Mouse (Mus musculus) limb, embryonic 14.5 days (tissue): ENCODE measurements at regions not wholly inside any gene's neighbourhood (a gene's known extent, or its start where the extent isn't known, plus 50 kb on each side); places are given as distances from the start of the nearest gene placed in this dataset.

Source experiments
- ATAC-seq: fragments of 200-750 bp; cut with Nextera tagmentation; 2 replicates; pipeline ENCODE4 v1.8.0; 2017; ENCODE audit warnings: low read depth, moderate number of reproducible peaks, moderate TSS enrichment; ENCODE audit not compliant: low FRiP score
- DNase-seq: peaks from one replicate; pipeline ENCODE4 v3.0.0-alpha.2; 2015; ENCODE audit warnings: low spot score
- H3K27ac ChIP-seq: fragments of 300-500 bp; sonication (generic); replicated peaks from 2 replicates; pipeline ENCODE4 v1.5.1; 2014; ENCODE audit warnings: low read depth, mild to moderate bottlenecking, low read length, moderate library complexity, mixed read lengths
- H3K27me3 ChIP-seq: fragments of 300-500 bp; sonication (generic); 2 replicates; pipeline ENCODE4 v1.6.1; 2014; ENCODE audit warnings: low read length, mixed read lengths; ENCODE audit not compliant: control insufficient read depth, insufficient read depth
- H3K36me3 ChIP-seq: fragments of 300-500 bp; sonication (generic); 2 replicates; pipeline ENCODE4 v1.6.1; 2014; ENCODE audit warnings: mild to moderate bottlenecking, low read length, moderate library complexity, mixed read lengths; ENCODE audit not compliant: control insufficient read depth, insufficient read depth
- H3K4me1 ChIP-seq: fragments of 300-500 bp; sonication (generic); 2 replicates; pipeline ENCODE4 v1.6.1; 2014; ENCODE audit warnings: antibody characterized with exemption, low read length, mixed read lengths; ENCODE audit not compliant: control insufficient read depth, insufficient read depth
- H3K4me2 ChIP-seq: fragments of 300-500 bp; sonication (generic); replicated peaks from 2 replicates; pipeline ENCODE4 v1.6.1; 2014; ENCODE audit warnings: low read depth, mild to moderate bottlenecking, low read length, moderate library complexity; ENCODE audit not compliant: severe bottlenecking
- H3K4me3 ChIP-seq: fragments of 300-500 bp; sonication (generic); replicated peaks from 2 replicates; pipeline ENCODE4 v1.5.1; 2014; ENCODE audit warnings: low read length
- H3K9ac ChIP-seq: fragments of 300-500 bp; sonication (generic); 2 replicates; pipeline ENCODE4 v1.6.1; 2014; ENCODE audit warnings: mild to moderate bottlenecking, low read depth, low read length, moderate library complexity; ENCODE audit not compliant: severe bottlenecking
- H3K9me3 ChIP-seq: fragments of 300-500 bp; sonication (generic); 2 replicates; pipeline ENCODE4 v1.6.1; 2016; ENCODE audit warnings: low read length; ENCODE audit not compliant: control insufficient read depth
- POLR2A ChIP-seq: fragments of 200-500 bp; IDR thresholded peaks from 2 replicates; pipeline ENCODE4 v1.8.0; 2012; ENCODE audit warnings: inconsistent platforms, mild to moderate bottlenecking, moderate library complexity, borderline replicate concordance; ENCODE audit not compliant: insufficient read depth, insufficient read length; ENCODE audit errors: extremely low read depth
- WGBS: fragments of 180-500 bp; shearing (Covaris S2); extraction: QIAGEN DNeasy Blood & Tissue Kit; methylation state at CpG from one replicate; pipeline ENCODE4 v1.1.7; 2014; 5-methylcytosine and 5-hydroxymethylcytosine counted together

DNA sequence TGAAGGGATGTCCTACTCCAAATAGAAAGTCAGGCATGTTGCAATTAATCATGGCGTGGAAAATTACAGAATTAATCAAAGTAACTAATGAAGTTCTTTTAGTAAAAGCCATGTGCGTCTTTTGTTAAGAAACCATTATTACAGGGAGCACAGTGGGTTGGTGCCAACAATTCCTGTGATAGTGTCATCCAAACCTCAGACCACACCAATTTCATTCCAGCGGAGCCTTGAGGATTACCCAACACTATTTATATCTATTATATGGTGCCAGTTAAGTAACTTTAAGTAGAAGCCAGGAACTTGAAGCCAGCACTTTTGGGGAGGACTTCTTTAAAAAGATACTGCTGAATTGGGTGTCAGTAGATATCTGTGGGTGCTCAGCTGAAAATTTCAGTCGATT lies 93.0 kb upstream of the Tnc start:
- Histone ChIP-seq H3K9ac (no peak overlapping the region), H3K27ac (no peak overlapping the region), H3K4me2 (no peak overlapping the region), H3K27me3 (no peaks in the 10 kb centered on the region), H3K4me3 (no peak overlapping the region), H3K9me3 (no peaks in the 10 kb centered on the region), H3K4me1 (no peaks in the 10 kb centered on the region), H3K36me3 (no peaks in the 10 kb centered on the region)
- ATAC-seq = no peak
- no peak for DNase-seq
- no peak for TF ChIP-seq POLR2A
- 81% methylated on average over 4 of the region's 4 CpGs for WGBS

DNA sequence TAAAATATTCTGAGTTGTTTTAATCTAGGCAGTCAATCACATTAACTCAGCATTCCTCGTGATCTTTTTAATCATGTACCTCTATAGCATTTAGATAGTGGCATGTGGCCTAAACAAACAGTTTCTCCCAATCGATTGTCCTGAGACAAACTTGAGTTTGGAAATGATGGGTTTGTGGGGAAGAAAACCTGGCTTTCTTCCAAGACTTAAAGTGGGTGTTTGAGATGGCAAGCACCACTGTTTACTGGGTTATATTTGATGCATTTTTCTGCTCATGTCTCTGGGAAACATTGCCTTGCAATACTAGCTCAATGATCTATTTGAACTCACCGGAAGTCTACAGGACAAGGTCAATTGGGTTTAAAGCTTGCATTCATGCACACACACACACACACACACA lies 88.2 kb upstream of the Tnc start:
- H3K36me3 ChIP-seq = no peaks in the 10 kb centered on the region
- no peak for TF ChIP-seq POLR2A
- 82% methylated on average over 3 of the region's 3 CpGs for WGBS
- no peaks in the 10 kb centered on the region for H3K9me3 ChIP-seq
- no peaks in the 10 kb centered on the region for H3K4me1 ChIP-seq
- no peak overlapping the region for H3K9ac ChIP-seq
- no peak overlapping the region for H3K4me3 ChIP-seq
- H3K27me3 ChIP-seq = no peaks in the 10 kb centered on the region
- ATAC-seq (no peak), DNase-seq (no peak)
- no peak overlapping the region for H3K27ac ChIP-seq
- H3K4me2 ChIP-seq = no peak overlapping the region

DNA sequence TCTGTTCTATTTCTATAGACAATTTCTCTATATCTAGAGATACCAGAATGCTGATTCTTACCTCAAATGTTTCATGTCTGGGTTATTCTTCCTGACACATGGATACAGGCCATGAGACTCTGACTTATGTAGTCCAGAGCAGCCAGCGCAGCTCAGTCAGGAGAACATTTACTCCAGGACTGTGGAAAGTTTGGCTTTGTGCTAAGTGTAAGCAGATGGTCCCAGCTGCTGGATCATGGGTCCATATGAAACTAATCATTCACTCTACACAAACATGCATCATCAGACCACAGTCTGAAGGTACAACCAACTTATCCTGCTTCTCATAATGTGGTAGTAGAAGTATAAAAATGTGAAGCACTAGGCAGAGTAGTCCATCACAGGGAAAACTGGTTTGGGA lies 82.5 kb upstream of the Tnc start:
- H3K9ac ChIP-seq = no peak overlapping the region
- H3K4me3 ChIP-seq = no peak overlapping the region
- DNase-seq (peak; percentile 72), ATAC-seq (peak; percentile 65; the same call in 1 of the 2 replicates)
- no peak overlapping the region for H3K27ac ChIP-seq
- no peaks in the 10 kb centered on the region for H3K36me3 ChIP-seq
- H3K9me3 ChIP-seq = no peaks in the 10 kb centered on the region
- no peaks in the 10 kb centered on the region for H3K4me1 ChIP-seq
- WGBS = 24% methylated on average over 1 of the region's 1 CpGs
- TF ChIP-seq POLR2A = no peak
- no peaks in the 10 kb centered on the region for H3K27me3 ChIP-seq
- H3K4me2 ChIP-seq = no peak overlapping the region

DNA sequence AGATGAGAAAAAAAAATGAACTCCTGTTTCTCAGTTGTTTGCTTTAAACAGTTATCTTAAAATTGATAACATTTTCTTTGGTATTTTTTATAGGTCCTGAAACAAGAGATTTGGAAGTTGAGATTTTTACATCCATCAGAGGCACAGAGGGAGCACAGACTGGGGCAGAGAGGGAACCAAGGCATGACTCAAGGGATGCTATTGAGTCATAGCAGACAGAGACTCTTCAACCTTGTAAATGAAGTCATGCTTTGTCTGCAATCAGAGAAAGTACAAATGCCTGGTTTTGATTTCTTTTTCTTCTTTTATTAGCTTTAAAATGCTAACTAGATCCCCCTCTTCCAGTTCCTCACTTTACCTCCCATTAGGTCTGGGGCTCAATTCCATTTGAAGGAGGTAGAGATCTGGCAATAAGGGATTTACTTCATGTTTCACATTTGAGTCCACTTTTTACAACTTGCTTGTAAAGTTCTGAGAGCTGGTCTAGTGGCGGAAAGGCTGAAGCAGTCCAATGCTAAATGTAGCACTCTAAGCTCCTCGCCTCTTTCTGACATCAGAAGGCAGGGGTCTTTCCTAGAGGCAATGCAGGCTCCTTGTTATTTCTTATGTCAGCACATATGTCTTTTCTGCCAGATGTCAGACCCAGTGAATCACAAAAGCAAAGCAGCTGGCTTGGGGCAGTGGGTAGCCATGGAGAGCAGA lies 77.7 kb upstream of the Tnc start:
- Histone ChIP-seq H3K27ac (no peak overlapping the region), H3K9ac (no peak overlapping the region), H3K4me2 (no peak overlapping the region), H3K4me3 (no peak overlapping the region), H3K4me1 (no peaks in the 10 kb centered on the region), H3K9me3 (no peaks in the 10 kb centered on the region), H3K36me3 (no peaks in the 10 kb centered on the region), H3K27me3 (no peaks in the 10 kb centered on the region)
- TF ChIP-seq POLR2A = no peak
- peak; percentile 70 for ATAC-seq
- WGBS = 18% methylated on average over 2 of the region's 2 CpGs
- DNase-seq = peak; percentile 49

DNA sequence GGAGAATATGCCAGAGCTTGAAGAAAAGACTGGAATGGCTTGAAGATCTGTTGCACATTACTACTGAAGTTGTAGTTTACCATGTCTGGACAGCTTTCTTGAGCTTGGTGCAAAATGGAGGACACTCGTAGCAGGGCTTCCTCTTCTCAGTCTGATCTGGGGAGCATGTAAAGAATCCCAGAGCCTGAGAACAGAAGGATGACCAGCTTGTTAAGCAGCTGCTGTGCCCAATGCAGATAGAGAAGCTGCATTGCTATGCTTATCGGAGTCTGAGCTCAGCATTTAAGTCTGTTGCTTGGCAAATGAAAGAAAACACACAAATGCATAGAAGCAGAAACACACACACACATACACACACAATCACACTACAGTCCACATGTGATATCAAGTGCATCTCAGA lies 76.9 kb upstream of the Tnc start:
- DNase-seq (no peak), ATAC-seq (no peak)
- Histone ChIP-seq H3K4me1 (no peaks in the 10 kb centered on the region), H3K27ac (no peak overlapping the region), H3K4me3 (no peak overlapping the region), H3K4me2 (no peak overlapping the region), H3K27me3 (no peaks in the 10 kb centered on the region), H3K36me3 (no peaks in the 10 kb centered on the region), H3K9ac (no peak overlapping the region), H3K9me3 (no peaks in the 10 kb centered on the region)
- 79% methylated on average over 2 of the region's 2 CpGs for WGBS
- TF ChIP-seq POLR2A = no peak
